Mouse (Mus musculus): ENCODE data around the gene C5ar2. TPM values are rescaled to one million over a fixed set of nuclear protein-coding genes. Genes with fewer than 3 reads are reported as not detected.

Gene C5ar2
- total and polyA plus RNA-seq, 3 experiments, result 1.1 to 1.6 (median 1.4) TPM

DNA sequence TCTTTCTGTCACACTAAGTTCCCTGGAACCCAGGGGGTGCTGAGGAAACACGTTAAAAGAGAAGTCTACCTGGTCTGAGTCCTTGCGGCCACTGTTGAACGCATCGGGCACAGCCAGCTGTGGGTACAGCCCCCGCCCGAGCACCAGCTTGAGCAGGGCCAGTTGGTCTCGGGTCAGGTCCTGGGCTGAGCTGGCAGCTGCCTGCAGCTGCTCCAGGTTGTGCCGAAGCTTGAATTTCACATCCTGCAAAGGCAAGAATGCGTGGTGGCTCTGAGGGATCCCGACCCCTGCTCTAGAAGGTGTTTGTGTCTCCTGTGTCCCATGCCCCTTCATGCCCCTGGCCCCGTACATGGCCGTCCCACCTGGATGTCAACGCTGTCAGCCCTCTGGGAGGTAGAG is 40.5 kb downstream of the C5ar2 start:
- no peaks in the 10 kb centered on the region for H3K4me1 ChIP-seq (ENCODE audit: control insufficient read depth, insufficient read depth, low read length)
- H3K36me3 ChIP-seq (ENCODE audit: control insufficient read depth, insufficient read depth, low read length), result no peaks in the 10 kb centered on the region
- intact Hi-C loops (cut with DNase I), result no loop called here
- no peak for TF ChIP-seq POLR2A (IDR thresholded peaks at IDR 0.05; ENCODE audit: insufficient read depth, low read depth, low read length)
- 92% methylated on average over 13 of the region's 13 CpGs for WGBS
- no peak for DNase-seq
- no peak overlapping the region for H3K9ac ChIP-seq (ENCODE audit: low read depth, low read length)
- H3K4me3 ChIP-seq, result no peak overlapping the region
- no peak overlapping the region for H3K27ac ChIP-seq
- H3K27me3 ChIP-seq (ENCODE audit: control insufficient read depth, insufficient read depth, low read length), result no peaks in the 10 kb centered on the region
- no peaks in the 10 kb centered on the region for H3K79me2 ChIP-seq (replicated peaks; ENCODE audit: control insufficient read depth, insufficient read depth, low read length)

DNA sequence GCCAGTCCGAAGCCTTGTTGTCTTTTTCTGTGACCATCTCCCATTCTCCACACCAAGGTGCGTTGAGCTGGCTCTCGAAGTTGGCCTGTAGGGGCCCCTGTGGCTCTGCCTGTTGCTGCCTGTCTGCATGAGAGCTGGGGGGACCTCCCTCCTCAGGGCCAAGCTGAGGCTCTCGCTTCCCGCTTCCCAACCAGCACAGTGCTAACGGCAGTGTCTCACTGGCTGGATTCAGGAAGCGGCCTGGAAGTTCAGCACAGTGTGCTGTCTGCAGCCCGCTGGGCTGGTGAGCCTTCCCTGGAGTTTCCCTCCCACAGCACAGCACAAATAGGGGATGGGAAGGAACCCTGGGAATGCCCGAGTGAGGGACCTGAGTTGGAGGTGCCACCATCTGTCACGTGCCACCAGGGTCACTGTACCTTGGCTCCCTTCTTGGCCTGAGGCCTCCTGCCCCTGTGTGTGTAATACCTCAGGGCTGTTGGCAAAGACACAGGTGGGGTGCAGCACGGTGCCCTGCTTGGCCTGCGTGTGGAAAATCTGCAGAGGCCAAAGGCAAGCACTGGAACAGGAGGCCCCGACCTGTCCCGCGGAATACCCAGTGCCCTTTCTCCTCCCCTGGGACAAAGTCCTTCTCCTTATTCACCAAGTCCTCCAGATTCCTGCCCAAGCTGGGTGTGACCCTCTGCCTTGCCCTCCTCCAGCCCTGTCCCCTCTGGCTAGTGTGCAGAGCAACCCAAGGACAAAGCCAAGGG is 41.0 kb downstream of the C5ar2 start:
- intact Hi-C loops (cut with DNase I), result no loop called here

DNA sequence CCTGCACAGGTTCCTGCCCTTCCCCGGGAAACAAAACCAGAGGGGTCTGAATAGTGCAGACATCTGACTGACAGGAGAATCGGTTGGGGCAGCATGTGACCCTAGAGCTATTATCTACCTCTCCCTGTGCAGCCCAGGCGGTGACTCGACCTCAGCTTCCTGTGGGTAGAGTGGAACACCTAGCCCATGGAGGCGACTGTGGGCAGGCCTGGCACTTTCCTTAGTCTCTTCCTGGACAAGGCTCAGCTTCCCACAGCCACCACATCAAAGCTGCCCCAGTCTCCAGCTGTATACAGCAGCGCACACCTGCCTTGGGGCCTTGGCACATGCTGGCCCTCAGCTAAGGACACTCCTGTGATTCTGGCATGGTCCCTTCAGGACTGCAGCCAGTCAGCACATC is 42.8 kb downstream of the C5ar2 start:
- no peaks in the 10 kb centered on the region for H3K4me1 ChIP-seq (ENCODE audit: control insufficient read depth, insufficient read depth, low read length)
- no peaks in the 10 kb centered on the region for H3K27me3 ChIP-seq (ENCODE audit: control insufficient read depth, insufficient read depth, low read length)
- no peak for DNase-seq
- no peaks in the 10 kb centered on the region for H3K79me2 ChIP-seq (replicated peaks; ENCODE audit: control insufficient read depth, insufficient read depth, low read length)
- TF ChIP-seq POLR2A (IDR thresholded peaks at IDR 0.05; ENCODE audit: insufficient read depth, low read depth, low read length) (no peak), EP300 (IDR thresholded peaks at IDR 0.05; ENCODE audit: insufficient read depth, low read depth, low read length) (no peak), CTCF (IDR thresholded peaks at IDR 0.05) (no peak)
- H3K27ac ChIP-seq, result no peak overlapping the region
- no peaks in the 10 kb centered on the region for H3K36me3 ChIP-seq (ENCODE audit: control insufficient read depth, insufficient read depth, low read length)
- no peak overlapping the region for H3K9ac ChIP-seq (ENCODE audit: low read depth, low read length)
- intact Hi-C loops (cut with DNase I), result no loop called here
- no peak overlapping the region for H3K4me3 ChIP-seq
- 68% methylated on average over 6 of the region's 6 CpGs for WGBS

More for the DNA sequence above, 41.0 kb downstream of the C5ar2 start:
- H3K4me1 ChIP-seq (ENCODE audit: control insufficient read depth, insufficient read depth, low read length), result no peaks in the 10 kb centered on the region
- TF ChIP-seq POLR2A (IDR thresholded peaks at IDR 0.05; ENCODE audit: insufficient read depth, low read depth, low read length) (no peak), CTCF (IDR thresholded peaks at IDR 0.05) (no peak)
- no peaks in the 10 kb centered on the region for H3K79me2 ChIP-seq (replicated peaks; ENCODE audit: control insufficient read depth, insufficient read depth, low read length)
- no peak overlapping the region for H3K9ac ChIP-seq (ENCODE audit: low read depth, low read length)
- 79% methylated on average over 15 of the region's 15 CpGs for WGBS
- H3K36me3 ChIP-seq (ENCODE audit: control insufficient read depth, insufficient read depth, low read length), result no peaks in the 10 kb centered on the region
- H3K27ac ChIP-seq, result no peak overlapping the region
- no peaks in the 10 kb centered on the region for H3K27me3 ChIP-seq (ENCODE audit: control insufficient read depth, insufficient read depth, low read length)
- H3K4me3 ChIP-seq, result no peak overlapping the region
- DNase-seq, result no peak

DNA sequence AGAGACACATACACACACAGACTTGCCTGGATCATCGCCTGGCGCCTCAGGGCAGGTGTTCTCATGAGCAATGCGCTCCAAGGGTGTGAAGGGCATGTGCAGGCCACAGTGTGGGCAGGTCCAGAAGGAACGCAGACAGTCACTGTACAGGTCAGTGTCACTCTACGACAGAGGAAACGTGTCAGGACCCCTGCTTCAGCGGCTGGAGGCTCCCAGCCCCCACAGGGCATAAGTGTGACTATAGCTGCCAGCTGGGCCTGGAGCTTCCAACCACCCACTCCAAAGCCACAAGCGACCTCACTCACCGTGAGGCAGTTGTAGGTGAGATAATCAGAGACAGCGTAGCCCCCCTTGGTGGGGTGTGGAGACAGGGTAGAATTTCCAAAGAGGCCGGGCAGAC is 45.4 kb downstream of the C5ar2 start:
- Histone ChIP-seq H3K27ac (no peak overlapping the region), H3K4me1 (ENCODE audit: control insufficient read depth, insufficient read depth, low read length) (no peaks in the 10 kb centered on the region), H3K36me3 (ENCODE audit: control insufficient read depth, insufficient read depth, low read length) (no peaks in the 10 kb centered on the region), H3K79me2 (replicated peaks; ENCODE audit: control insufficient read depth, insufficient read depth, low read length) (no peaks in the 10 kb centered on the region), H3K9ac (ENCODE audit: low read depth, low read length) (no peak overlapping the region), H3K27me3 (ENCODE audit: control insufficient read depth, insufficient read depth, low read length) (no peaks in the 10 kb centered on the region), H3K4me3 (no peak overlapping the region)
- intact Hi-C loops (cut with DNase I), result no loop called here
- no peak for TF ChIP-seq CTCF (IDR thresholded peaks at IDR 0.05)
- TF ChIP-seq POLR2A (IDR thresholded peaks at IDR 0.05; ENCODE audit: insufficient read depth, low read depth, low read length), result no peak
- TF ChIP-seq EP300 (IDR thresholded peaks at IDR 0.05; ENCODE audit: insufficient read depth, low read depth, low read length), result no peak
- 83% methylated on average over 11 of the region's 11 CpGs for WGBS
- DNase-seq, result no peak

DNA sequence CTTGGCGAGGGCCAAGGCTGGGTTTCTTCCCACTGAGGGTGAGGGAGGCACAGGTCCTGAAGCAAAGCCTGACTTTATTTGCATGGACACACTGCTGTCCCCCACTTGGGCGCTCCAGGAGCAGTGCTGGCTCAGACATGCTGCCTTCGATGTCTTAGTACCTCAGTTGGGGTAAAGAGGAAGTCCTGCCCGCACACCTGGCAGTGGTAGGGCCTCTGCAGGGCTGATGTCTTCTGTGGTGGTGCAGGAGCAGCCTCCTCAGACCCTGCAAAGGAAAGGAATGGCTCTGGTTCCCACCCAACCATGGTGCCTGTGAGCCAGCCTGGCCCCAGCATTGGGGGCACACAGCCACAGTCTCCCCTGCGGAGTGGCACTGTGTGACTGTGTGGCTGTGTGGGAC is 46.8 kb downstream of the C5ar2 start:
- no peak overlapping the region for H3K27ac ChIP-seq
- intact Hi-C loops (cut with DNase I), result no loop called here
- DNase-seq, result no peak

DNA sequence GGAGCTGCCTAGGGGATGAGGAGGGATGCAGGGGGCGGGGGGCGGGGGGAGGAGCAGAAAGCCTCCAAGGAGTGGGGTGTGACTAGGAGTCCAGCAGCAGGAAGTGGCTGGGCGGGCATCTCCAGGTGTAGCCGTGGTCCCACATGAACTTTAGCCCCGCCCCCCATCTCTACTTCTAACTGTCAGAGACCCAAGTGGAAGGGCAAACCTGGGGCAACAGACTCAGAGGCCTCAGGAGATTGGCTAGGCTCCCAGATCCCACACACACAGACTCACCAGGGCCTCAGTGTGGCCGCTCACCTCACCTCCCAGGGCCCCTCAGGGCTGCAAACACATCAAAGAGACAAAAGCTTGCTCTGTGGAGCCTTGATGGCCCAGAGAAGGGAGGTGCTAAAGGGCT is 47.3 kb downstream of the C5ar2 start:
- Histone ChIP-seq H3K4me3 (no peak overlapping the region), H3K27ac (no peak overlapping the region), H3K27me3 (ENCODE audit: control insufficient read depth, insufficient read depth, low read length) (no peaks in the 10 kb centered on the region), H3K9ac (ENCODE audit: low read depth, low read length) (no peak overlapping the region), H3K79me2 (replicated peaks; ENCODE audit: control insufficient read depth, insufficient read depth, low read length) (no peaks in the 10 kb centered on the region), H3K4me1 (ENCODE audit: control insufficient read depth, insufficient read depth, low read length) (peaks cover 1% of the 10 kb centered on the region; the same call in 1 of the 2 replicates), H3K36me3 (ENCODE audit: control insufficient read depth, insufficient read depth, low read length) (no peaks in the 10 kb centered on the region)
- DNase-seq, result no peak
- 76% methylated on average over 6 of the region's 6 CpGs for WGBS
- no peak for TF ChIP-seq EP300 (IDR thresholded peaks at IDR 0.05; ENCODE audit: insufficient read depth, low read depth, low read length)
- TF ChIP-seq CTCF (IDR thresholded peaks at IDR 0.05), result no peak
- TF ChIP-seq POLR2A (IDR thresholded peaks at IDR 0.05; ENCODE audit: insufficient read depth, low read depth, low read length), result no peak
- intact Hi-C loops (cut with DNase I), result no loop called here

More for the DNA sequence above, 46.8 kb downstream of the C5ar2 start:
- no peak for TF ChIP-seq POLR2A (IDR thresholded peaks at IDR 0.05; ENCODE audit: insufficient read depth, low read depth, low read length)
- no peak for TF ChIP-seq CTCF (IDR thresholded peaks at IDR 0.05)
- no peak for TF ChIP-seq EP300 (IDR thresholded peaks at IDR 0.05; ENCODE audit: insufficient read depth, low read depth, low read length)
- H3K79me2 ChIP-seq (replicated peaks; ENCODE audit: control insufficient read depth, insufficient read depth, low read length), result no peaks in the 10 kb centered on the region
- 76% methylated on average over 5 of the region's 5 CpGs for WGBS
- H3K4me1 ChIP-seq (ENCODE audit: control insufficient read depth, insufficient read depth, low read length), result peaks cover 1% of the 10 kb centered on the region; the same call in 1 of the 2 replicates
- no peaks in the 10 kb centered on the region for H3K27me3 ChIP-seq (ENCODE audit: control insufficient read depth, insufficient read depth, low read length)
- H3K4me3 ChIP-seq, result no peak overlapping the region
- H3K9ac ChIP-seq (ENCODE audit: low read depth, low read length), result no peak overlapping the region
- no peaks in the 10 kb centered on the region for H3K36me3 ChIP-seq (ENCODE audit: control insufficient read depth, insufficient read depth, low read length)

All from heart, adult 2 months (tissue).